Mouse (Mus musculus): ENCODE results near the gene 4833439L19Rik. TPM values are rescaled to one million over a fixed set of nuclear protein-coding genes. Genes with fewer than 3 reads are reported as not detected.

The 4833439L19Rik gene
- polyA plus RNA-seq, 1 experiment: 49.2 TPM

DNA sequence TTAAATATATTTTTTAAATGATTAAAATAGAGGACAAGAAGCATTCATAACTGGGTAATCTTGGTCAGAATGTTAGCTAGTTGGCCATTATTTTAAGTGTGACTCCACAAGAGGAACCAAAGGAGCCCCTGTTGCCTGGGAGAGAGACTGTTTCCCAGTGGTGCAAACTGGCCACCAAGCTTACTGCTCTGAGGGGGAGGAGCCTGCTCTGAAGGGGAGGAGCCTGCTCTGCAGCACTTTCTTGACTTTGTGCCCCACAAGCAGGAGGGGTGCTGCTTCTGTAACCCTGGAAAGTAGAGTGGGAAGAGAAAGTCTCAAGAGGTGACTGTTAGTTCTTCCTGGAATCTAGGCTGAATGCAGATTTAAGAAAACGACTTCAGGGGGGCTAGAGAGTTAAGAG is 4.0 kb upstream of the 4833439L19Rik start:
- no peak overlapping the region for H3K4me3 ChIP-seq (ENCODE audit: insufficient read depth, low read length)
- H3K27ac ChIP-seq (ENCODE audit: insufficient read depth, low read depth, low read length): no peak overlapping the region
- TF ChIP-seq POLR2A (IDR thresholded peaks at IDR 0.05; ENCODE audit: borderline replicate concordance, low read depth, low read length) (no peak), CTCF (IDR thresholded peaks at IDR 0.05; ENCODE audit: low read depth, low read length) (no peak)
- H3K4me1 ChIP-seq (ENCODE audit: control insufficient read depth, insufficient read depth, low read length): peaks cover 8% of the 10 kb centered on the region

DNA sequence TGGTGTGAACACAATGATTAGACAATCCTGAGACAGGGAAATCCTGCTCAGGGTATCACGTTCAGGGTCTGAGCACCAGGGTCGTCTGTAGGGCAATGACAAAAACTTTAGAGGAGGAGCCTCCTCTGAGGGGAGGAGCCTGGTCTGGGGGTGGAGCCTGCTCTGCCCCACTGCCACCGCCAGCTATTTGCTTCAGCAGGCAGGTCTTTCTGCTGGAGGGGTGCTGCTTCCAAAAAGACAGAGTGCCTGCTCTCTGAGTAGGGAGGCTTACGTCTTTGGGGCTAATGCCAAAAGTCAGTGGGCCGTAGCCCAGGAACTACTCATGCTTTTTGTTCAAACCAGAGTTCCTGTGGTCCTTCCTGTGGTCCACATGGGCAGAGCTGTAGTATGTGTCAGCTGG is 3.1 kb upstream of the 4833439L19Rik start:
- TF ChIP-seq POLR2A (IDR thresholded peaks at IDR 0.05; ENCODE audit: borderline replicate concordance, low read depth, low read length) (no peak), CTCF (IDR thresholded peaks at IDR 0.05; ENCODE audit: low read depth, low read length) (no peak)
- Histone ChIP-seq H3K4me3 (ENCODE audit: insufficient read depth, low read length) (no peak overlapping the region), H3K27ac (ENCODE audit: insufficient read depth, low read depth, low read length) (no peak overlapping the region), H3K4me1 (ENCODE audit: control insufficient read depth, insufficient read depth, low read length) (peaks cover 10% of the 10 kb centered on the region; the same call in 1 of the 2 replicates)

DNA sequence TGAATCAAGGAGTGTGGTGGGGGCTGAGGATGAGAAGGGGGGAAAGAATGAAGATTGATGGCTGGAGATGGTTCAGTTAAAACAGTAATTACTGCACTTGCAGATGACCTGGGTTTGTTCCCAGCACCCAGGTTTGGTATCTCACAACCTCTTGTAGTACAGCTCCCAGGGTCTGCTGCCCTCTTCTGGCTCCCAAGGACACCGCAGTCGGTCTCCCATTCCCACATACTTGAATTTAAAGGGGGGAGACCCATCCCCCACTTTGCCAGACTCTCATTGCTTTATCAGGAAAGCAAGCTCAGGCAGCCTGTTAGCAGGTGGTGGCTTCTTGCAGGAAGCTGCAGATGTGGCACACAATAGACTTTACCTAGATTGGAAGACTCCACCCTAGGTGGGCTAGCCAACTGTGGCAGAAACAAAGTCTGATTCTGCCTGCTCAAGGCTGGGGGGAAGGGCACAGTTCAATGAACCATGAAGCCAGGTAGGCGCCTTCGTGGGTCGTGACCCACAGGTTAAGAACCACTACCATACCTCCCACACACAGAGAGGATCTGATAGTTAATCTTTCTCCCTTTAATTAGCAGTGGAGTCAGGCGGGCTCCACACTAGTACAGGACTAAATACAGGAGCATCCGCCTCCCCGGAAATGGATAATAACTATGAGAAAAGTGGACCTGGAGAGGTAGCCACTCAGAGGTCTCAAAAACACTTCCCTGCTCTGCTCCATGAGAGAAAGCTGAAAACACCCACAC is 535 bp upstream of the 4833439L19Rik start:
- H3K4me1 ChIP-seq (ENCODE audit: control insufficient read depth, insufficient read depth, low read length): peaks cover 10% of the 10 kb centered on the region; the same call in 1 of the 2 replicates
- TF ChIP-seq POLR2A (IDR thresholded peaks at IDR 0.05; ENCODE audit: borderline replicate concordance, low read depth, low read length) (no peak), CTCF (IDR thresholded peaks at IDR 0.05; ENCODE audit: low read depth, low read length) (peak; percentile 63; the same call in 1 of the 2 replicates)
- no peak overlapping the region for H3K27ac ChIP-seq (ENCODE audit: insufficient read depth, low read depth, low read length)
- peak overlapping the region; percentile 78 for H3K4me3 ChIP-seq (ENCODE audit: insufficient read depth, low read length)

DNA sequence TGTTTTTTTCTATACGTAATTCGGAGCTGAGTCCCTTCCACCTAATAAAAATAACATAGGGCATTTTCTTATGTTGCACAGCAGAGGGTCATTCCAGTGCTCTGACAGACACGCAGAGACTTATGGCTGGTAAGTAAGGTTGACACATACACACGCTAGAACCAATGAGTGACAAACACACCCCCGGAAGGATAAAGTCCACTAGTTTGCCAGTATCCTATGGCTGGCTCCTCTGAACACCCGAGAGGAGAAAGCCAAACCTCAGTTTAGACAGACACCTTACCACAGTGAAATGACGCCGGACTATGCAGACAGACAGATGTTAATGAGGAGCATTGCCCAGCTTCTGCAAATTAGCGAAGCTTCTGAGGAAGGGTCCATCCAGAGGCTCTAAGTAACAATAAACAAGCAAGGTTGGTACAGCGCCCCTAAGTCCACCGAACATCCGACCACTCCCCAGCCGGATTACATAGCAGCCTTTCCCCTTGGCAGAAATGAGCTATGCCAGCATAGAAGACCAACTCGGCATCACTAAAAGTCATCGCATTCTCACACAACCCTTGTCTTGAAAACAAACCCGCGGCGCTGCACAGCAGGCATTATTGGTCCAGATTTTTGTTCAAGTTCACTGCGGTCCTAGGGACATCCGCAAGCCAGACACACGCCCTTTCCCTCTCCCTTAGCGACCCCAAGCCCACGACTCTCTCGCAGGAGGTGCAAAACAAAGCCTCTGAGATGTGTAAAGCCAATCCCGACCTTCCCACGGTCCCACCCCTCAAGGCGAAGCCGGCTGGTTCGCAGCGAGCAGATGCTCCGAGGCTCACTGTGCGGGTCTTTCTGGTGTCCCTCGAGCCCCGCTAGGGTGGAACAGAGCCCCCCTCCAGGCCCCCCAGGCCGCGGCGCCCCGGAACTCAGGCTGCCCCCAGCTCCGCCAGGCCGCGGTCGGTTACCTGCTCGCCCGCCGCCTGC is 719 bp downstream of the 4833439L19Rik start:
- Histone ChIP-seq H3K4me3 (ENCODE audit: insufficient read depth, low read length) (peak overlapping the region; percentile 78), H3K27ac (ENCODE audit: insufficient read depth, low read depth, low read length) (no peak overlapping the region), H3K4me1 (ENCODE audit: control insufficient read depth, insufficient read depth, low read length) (peaks cover 9% of the 10 kb centered on the region; the same call in 1 of the 2 replicates)
- TF ChIP-seq POLR2A (IDR thresholded peaks at IDR 0.05; ENCODE audit: borderline replicate concordance, low read depth, low read length): no peak
- TF ChIP-seq CTCF (IDR thresholded peaks at IDR 0.05; ENCODE audit: low read depth, low read length): no peak

DNA sequence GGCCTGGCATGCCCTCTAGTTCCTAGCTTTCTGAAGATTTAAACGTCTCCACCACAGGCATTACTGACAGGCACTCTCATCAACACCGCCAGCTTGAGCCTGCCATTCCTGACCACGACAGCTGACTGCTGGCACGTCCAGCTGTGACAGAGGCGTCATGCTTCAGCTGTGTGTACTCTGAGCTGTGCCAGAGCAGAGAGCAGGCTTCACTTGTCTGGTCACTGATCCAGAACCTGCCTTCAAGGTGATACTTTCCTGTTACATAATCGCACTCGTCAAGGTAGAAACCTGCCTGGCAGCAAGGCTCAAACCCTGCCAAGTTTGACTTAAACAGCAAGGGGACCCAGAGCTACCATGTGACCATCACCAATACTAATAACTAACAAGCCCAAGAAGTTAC is 2.7 kb downstream of the 4833439L19Rik start:
- TF ChIP-seq CTCF (IDR thresholded peaks at IDR 0.05; ENCODE audit: low read depth, low read length): no peak
- no peak for TF ChIP-seq POLR2A (IDR thresholded peaks at IDR 0.05; ENCODE audit: borderline replicate concordance, low read depth, low read length)
- H3K4me1 ChIP-seq (ENCODE audit: control insufficient read depth, insufficient read depth, low read length): peaks cover 5% of the 10 kb centered on the region; the same call in 1 of the 2 replicates
- no peak overlapping the region for H3K27ac ChIP-seq (ENCODE audit: insufficient read depth, low read depth, low read length)
- H3K4me3 ChIP-seq (ENCODE audit: insufficient read depth, low read length): no peak overlapping the region

DNA sequence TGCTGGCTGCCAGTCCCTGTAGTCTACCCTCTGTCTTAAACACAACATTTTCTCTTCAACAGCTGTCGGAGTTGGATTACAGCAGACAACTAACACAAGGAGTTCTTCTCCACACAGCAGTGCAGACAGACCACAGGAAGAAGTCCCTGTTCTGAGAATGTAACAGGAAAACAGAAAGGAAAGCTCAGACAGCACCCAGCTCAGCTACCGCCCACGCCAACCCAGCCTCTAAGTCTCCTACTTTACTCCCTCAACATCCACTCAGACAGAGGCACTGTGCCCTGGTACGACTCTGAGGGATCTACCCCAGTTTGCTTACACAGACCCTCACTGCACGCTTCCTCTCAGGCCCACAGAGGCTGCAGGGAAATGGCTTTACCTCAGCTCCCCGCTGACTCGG is 4.6 kb downstream of the 4833439L19Rik start:
- Histone ChIP-seq H3K4me3 (ENCODE audit: insufficient read depth, low read length) (no peak overlapping the region), H3K4me1 (ENCODE audit: control insufficient read depth, insufficient read depth, low read length) (peaks cover 3% of the 10 kb centered on the region; the same call in 1 of the 2 replicates), H3K27ac (ENCODE audit: insufficient read depth, low read depth, low read length) (no peak overlapping the region)
- TF ChIP-seq CTCF (IDR thresholded peaks at IDR 0.05; ENCODE audit: low read depth, low read length) (no peak), POLR2A (IDR thresholded peaks at IDR 0.05; ENCODE audit: borderline replicate concordance, low read depth, low read length) (no peak)

DNA sequence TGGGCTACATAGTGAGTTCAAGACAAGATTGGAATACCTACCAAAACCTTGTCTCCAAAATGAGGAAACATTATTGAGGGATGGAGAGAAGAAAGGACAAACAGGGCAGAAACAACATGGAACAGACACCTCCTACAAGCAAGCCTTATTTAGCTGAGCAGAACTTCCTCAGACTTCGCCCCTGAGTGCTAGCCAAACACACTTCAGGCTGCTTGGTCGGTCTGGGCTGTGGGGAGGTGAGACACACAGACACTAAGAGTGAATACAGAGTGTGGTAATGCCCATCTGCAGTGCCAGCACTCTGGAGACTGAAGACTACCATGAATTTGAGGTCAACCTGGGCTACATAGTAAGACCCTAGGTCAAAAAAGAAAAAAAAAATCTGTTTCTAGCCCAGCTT is 5.6 kb downstream of the 4833439L19Rik start:
- Histone ChIP-seq H3K4me3 (ENCODE audit: insufficient read depth, low read length) (no peak overlapping the region), H3K4me1 (ENCODE audit: control insufficient read depth, insufficient read depth, low read length) (peaks cover 3% of the 10 kb centered on the region; the same call in 1 of the 2 replicates), H3K27ac (ENCODE audit: insufficient read depth, low read depth, low read length) (no peak overlapping the region)
- TF ChIP-seq POLR2A (IDR thresholded peaks at IDR 0.05; ENCODE audit: borderline replicate concordance, low read depth, low read length) (no peak), CTCF (IDR thresholded peaks at IDR 0.05; ENCODE audit: low read depth, low read length) (no peak)

DNA sequence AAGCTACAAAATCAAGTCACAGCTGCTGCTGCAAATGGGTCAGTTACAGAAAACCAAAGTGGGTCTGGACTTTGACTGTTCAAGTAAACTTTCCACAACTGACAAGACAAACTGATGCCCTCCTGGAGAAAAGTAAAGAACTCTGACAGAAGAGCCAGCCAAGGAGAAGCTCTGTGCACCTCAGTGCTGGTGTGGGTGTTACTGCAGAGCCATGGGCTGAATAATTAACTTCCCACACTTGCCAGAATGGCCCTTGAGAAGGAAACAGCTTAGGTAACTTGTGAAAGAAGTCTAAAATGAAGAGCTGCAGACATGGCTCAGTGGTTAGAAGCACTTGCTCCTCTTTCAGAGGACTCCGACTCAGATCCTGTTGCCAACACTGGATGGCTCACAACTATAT is 7.6 kb downstream of the 4833439L19Rik start:
- Histone ChIP-seq H3K4me3 (ENCODE audit: insufficient read depth, low read length) (no peak overlapping the region), H3K4me1 (ENCODE audit: control insufficient read depth, insufficient read depth, low read length) (no peaks in the 10 kb centered on the region), H3K27ac (ENCODE audit: insufficient read depth, low read depth, low read length) (no peak overlapping the region)
- TF ChIP-seq POLR2A (IDR thresholded peaks at IDR 0.05; ENCODE audit: borderline replicate concordance, low read depth, low read length) (no peak), CTCF (IDR thresholded peaks at IDR 0.05; ENCODE audit: low read depth, low read length) (no peak)

DNA sequence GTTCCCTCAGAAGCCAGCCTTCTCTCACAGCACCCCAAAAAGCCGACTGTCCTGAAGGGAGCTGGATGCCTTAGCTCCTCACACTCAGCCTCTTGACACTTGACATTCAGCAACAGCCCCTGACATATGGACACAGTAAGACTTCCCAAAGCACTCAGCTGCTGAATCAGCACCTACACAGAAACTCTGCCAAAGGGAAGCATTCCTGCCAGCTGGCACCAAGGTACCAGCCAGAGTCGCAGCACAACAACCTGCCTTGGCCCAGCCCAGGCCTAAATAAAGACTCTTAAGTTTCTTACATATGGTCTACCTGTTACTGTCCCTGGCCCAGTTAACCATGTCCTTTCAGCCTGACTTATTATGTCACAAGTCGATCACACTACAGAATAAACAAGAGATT is 8.4 kb downstream of the 4833439L19Rik start:
- Histone ChIP-seq H3K27ac (ENCODE audit: insufficient read depth, low read depth, low read length) (no peak overlapping the region), H3K4me1 (ENCODE audit: control insufficient read depth, insufficient read depth, low read length) (no peaks in the 10 kb centered on the region), H3K4me3 (ENCODE audit: insufficient read depth, low read length) (no peak overlapping the region)
- no peak for TF ChIP-seq CTCF (IDR thresholded peaks at IDR 0.05; ENCODE audit: low read depth, low read length)
- TF ChIP-seq POLR2A (IDR thresholded peaks at IDR 0.05; ENCODE audit: borderline replicate concordance, low read depth, low read length): no peak

All from bone marrow macrophage, adult 2 months (primary cell).